Mouse (Mus musculus) embryonic facial prominence, embryonic 11.5 days (tissue): Measurements from ENCODE around the gene Ganab. TPM values are rescaled to one million over a fixed set of nuclear protein-coding genes. Genes with fewer than 3 reads are reported as not detected.
A peak's percentile ranks its signal among the peaks of the same experiment; 100 is the strongest.

Experiments
- ATAC-seq: fragments of 200-750 bp; cut with Nextera tagmentation; replicated peaks from 2 replicates; pipeline ENCODE4 v1.8.0; 2017; ENCODE audit warnings: low read depth; ENCODE audit not compliant: insufficient number of reproducible peaks, low FRiP score, low TSS enrichment
- DNase-seq: peaks from one replicate; pipeline ENCODE4 v3.0.0-alpha.2; 2015; ENCODE audit warnings: low spot score
- H3K27ac ChIP-seq: fragments of 300-500 bp; sonication (generic); replicated peaks from 2 replicates; pipeline ENCODE4 v1.5.1; 2014; ENCODE audit warnings: mild to moderate bottlenecking, low read depth, low read length, control low read depth
- H3K27me3 ChIP-seq: fragments of 300-500 bp; sonication (generic); 2 replicates; pipeline ENCODE4 v1.6.1; 2014; ENCODE audit warnings: mild to moderate bottlenecking, low read length, moderate library complexity, mixed read lengths; ENCODE audit not compliant: control insufficient read depth, insufficient read depth
- H3K36me3 ChIP-seq: fragments of 300-500 bp; sonication (generic); replicated peaks from 2 replicates; pipeline ENCODE4 v1.6.1; 2014; ENCODE audit warnings: low read depth, mild to moderate bottlenecking, low read length, moderate library complexity, mixed read lengths; ENCODE audit not compliant: control insufficient read depth, insufficient read depth
- H3K4me1 ChIP-seq: fragments of 300-500 bp; sonication (generic); 2 replicates; pipeline ENCODE4 v1.6.1; 2014; ENCODE audit warnings: low read length, mixed read lengths; ENCODE audit not compliant: control insufficient read depth, insufficient read depth
- H3K4me2 ChIP-seq: fragments of 300-500 bp; sonication (generic); 2 replicates; pipeline ENCODE4 v1.6.1; 2014; ENCODE audit warnings: low read depth, mild to moderate bottlenecking, control low read depth, low read length, moderate library complexity
- H3K4me3 ChIP-seq: fragments of 300-500 bp; sonication (generic); 2 replicates; pipeline ENCODE4 v1.5.1; 2014; ENCODE audit warnings: low read depth, low read length, control low read depth
- H3K9ac ChIP-seq: fragments of 300-500 bp; sonication (generic); replicated peaks from 2 replicates; pipeline ENCODE4 v1.6.1; 2014; ENCODE audit warnings: mild to moderate bottlenecking, control low read depth, low read length
- H3K9me3 ChIP-seq: fragments of 300-500 bp; sonication (generic); replicated peaks from 2 replicates; pipeline ENCODE4 v1.6.1; 2016; ENCODE audit warnings: mild to moderate bottlenecking, low read length, inconsistent platforms, mixed read lengths; ENCODE audit not compliant: control insufficient read depth
- WGBS: fragments of 180-500 bp; shearing (Covaris S2); extraction: QIAGEN DNeasy Blood & Tissue Kit; methylation state at CpG from one replicate; pipeline ENCODE4 v1.1.7; 2014; 5-methylcytosine and 5-hydroxymethylcytosine counted together
- polyA plus RNA-seq: library from polyadenylated mRNA; unstranded; fragments of >200 nt; fragmentation: Nextera tagmentation; extraction: Ambion mirVana; gene quantifications from 2 replicates; pipeline ENCODE4 v1.2.1, GENCODE M21; 2014

Ganab gene
- polyA plus RNA-seq, 1 experiment from 2014 or later = 97.4 TPM

- H3K4me2 ChIP-seq = no peak overlapping the region
- H3K27me3 ChIP-seq = no peaks in the 10 kb centered on the region
- DNase-seq (no peak), ATAC-seq (no peak)
- H3K27ac ChIP-seq = no peak overlapping the region
- no peaks in the 10 kb centered on the region for H3K9me3 ChIP-seq
- H3K4me1 ChIP-seq = no peaks in the 10 kb centered on the region
- H3K4me3 ChIP-seq = no peak overlapping the region
- WGBS = 93% methylated on average over 5 of the region's 5 CpGs
- peaks cover 30% of the 10 kb centered on the region for H3K36me3 ChIP-seq
- no peak overlapping the region for H3K9ac ChIP-seq
Observed at GRCm38 (mm10) chr19:8950190-8950589, 52.3 kb downstream of the Ganab start.

DNA sequence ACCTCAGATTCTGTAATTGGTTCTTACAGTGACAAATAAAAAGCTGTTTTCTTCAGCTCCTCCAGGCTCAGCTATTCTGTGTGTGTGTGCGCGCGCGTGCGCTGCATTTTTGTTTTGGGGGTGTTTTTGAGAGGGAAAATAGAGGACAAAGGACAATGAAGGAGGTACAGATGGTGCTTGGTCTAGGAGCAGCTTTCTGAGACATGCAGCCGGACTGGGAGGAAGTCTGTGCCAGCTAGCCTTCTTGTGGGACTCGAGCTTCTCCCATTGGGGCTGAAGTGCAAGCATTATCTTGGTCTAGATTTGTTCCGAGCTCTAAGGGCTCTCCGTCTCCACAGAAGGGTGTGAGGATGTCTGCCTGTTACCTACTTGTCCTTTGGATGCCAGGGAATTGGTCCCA, 54.4 kb downstream of the Ganab start:
- H3K27me3 ChIP-seq = no peaks in the 10 kb centered on the region
- ATAC-seq (no peak), DNase-seq (no peak)
- WGBS = 89% methylated on average over 9 of the region's 9 CpGs
- H3K9me3 ChIP-seq = no peaks in the 10 kb centered on the region
- H3K4me3 ChIP-seq = no peak overlapping the region
- no peaks in the 10 kb centered on the region for H3K4me1 ChIP-seq
- H3K9ac ChIP-seq = no peak overlapping the region
- peaks cover 16% of the 10 kb centered on the region for H3K36me3 ChIP-seq
- H3K27ac ChIP-seq = no peak overlapping the region
- no peak overlapping the region for H3K4me2 ChIP-seq

GRCm38 (mm10) chr19:8953135-8954039, 55.5 kb downstream of the Ganab start, which contains the start of gene Tut1:
Tut1 (plus strand) TSS chr19:8953847.
- peak; percentile 93 for ATAC-seq
- WGBS = 5% methylated on average over 46 of the region's 46 CpGs
- 0 out of 2 replicates have a peak within 1 kb of the TSS, but pooled peaks have one; percentile 22 for H3K27ac ChIP-seq
- DNase-seq = peak; percentile 98
- no peaks in the 10 kb centered on the region for H3K9me3 ChIP-seq
- no peaks in the 10 kb centered on the region for H3K27me3 ChIP-seq
- peaks cover 7% of the 10 kb centered on the region for H3K36me3 ChIP-seq
- H3K4me1 ChIP-seq = no peaks in the 10 kb centered on the region
- peak within 1 kb of the TSS; percentile 65 for H3K4me2 ChIP-seq
- H3K9ac ChIP-seq = peak within 1 kb of the TSS; percentile 82
- H3K4me3 ChIP-seq = peak within 1 kb of the TSS; percentile 76

DNA sequence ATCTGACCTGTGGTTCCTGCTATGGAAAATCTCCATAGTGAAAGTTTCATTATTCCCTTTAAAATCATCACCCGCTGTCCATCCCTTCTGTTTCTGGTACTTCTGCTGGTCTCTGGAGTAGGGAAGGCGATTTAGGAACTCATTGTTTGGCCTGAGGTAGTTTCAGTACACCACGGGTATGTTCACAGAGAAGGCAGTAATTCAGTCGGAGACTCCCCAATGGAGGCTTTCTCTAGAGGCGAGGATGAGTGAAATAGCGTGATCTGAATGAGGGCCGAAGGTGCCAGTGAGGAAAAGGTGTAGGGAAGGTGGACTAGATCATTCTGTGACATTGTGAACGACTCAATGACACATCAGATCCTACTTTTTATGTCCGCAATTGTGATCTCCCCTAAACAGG, 56.3 kb downstream of the Ganab start:
- H3K36me3 ChIP-seq = peaks cover 5% of the 10 kb centered on the region
- DNase-seq = no peak
- H3K9me3 ChIP-seq = no peaks in the 10 kb centered on the region
- peak overlapping the region; percentile 82 for H3K9ac ChIP-seq
- no peaks in the 10 kb centered on the region for H3K4me1 ChIP-seq
- peak overlapping the region; percentile 76 for H3K4me3 ChIP-seq
- H3K27ac ChIP-seq = 0 out of 2 replicates have a peak overlapping the region, but pooled peaks have one; percentile 22
- peak overlapping the region; percentile 65 for H3K4me2 ChIP-seq
- ATAC-seq = no peak
- H3K27me3 ChIP-seq = no peaks in the 10 kb centered on the region
- WGBS = 11% methylated on average over 9 of the region's 9 CpGs

- DNase-seq (no peak), ATAC-seq (no peak)
- Histone ChIP-seq H3K4me2 (no peak overlapping the region), H3K9me3 (no peaks in the 10 kb centered on the region), H3K36me3 (peaks cover 3% of the 10 kb centered on the region), H3K27me3 (no peaks in the 10 kb centered on the region), H3K9ac (no peak overlapping the region), H3K4me3 (no peak overlapping the region), H3K27ac (no peak overlapping the region), H3K4me1 (no peaks in the 10 kb centered on the region)
- 79% methylated on average over 2 of the region's 2 CpGs for WGBS
Observed at GRCm38 (mm10) chr19:8962256-8962655, 64.4 kb downstream of the Ganab start.

GRCm38 (mm10) chr19:8965075-8965474, 67.2 kb downstream of the Ganab start:
- 91% methylated on average over 11 of the region's 11 CpGs for WGBS
- no peak overlapping the region for H3K9ac ChIP-seq
- H3K36me3 ChIP-seq = peaks cover 3% of the 10 kb centered on the region
- no peaks in the 10 kb centered on the region for H3K4me1 ChIP-seq
- H3K4me2 ChIP-seq = no peak overlapping the region
- H3K4me3 ChIP-seq = no peak overlapping the region
- no peaks in the 10 kb centered on the region for H3K27me3 ChIP-seq
- no peak overlapping the region for H3K27ac ChIP-seq
- H3K9me3 ChIP-seq = no peaks in the 10 kb centered on the region
- no peak for DNase-seq
- ATAC-seq = no peak

- DNase-seq (no peak), ATAC-seq (no peak)
- 82% methylated on average over 8 of the region's 8 CpGs for WGBS
- peak overlapping the region; percentile 41; the same call in 1 of the 2 replicates for H3K4me2 ChIP-seq
- no peaks in the 10 kb centered on the region for H3K4me1 ChIP-seq
- H3K9me3 ChIP-seq = no peaks in the 10 kb centered on the region
- no peak overlapping the region for H3K27ac ChIP-seq
- no peak overlapping the region; the same call in 1 of the 2 replicates for H3K4me3 ChIP-seq
- no peaks in the 10 kb centered on the region for H3K27me3 ChIP-seq
- H3K36me3 ChIP-seq = peaks cover 3% of the 10 kb centered on the region
- peak overlapping the region; percentile 57 for H3K9ac ChIP-seq
Observed at GRCm38 (mm10) chr19:8965771-8966170, 67.9 kb downstream of the Ganab start.

DNA sequence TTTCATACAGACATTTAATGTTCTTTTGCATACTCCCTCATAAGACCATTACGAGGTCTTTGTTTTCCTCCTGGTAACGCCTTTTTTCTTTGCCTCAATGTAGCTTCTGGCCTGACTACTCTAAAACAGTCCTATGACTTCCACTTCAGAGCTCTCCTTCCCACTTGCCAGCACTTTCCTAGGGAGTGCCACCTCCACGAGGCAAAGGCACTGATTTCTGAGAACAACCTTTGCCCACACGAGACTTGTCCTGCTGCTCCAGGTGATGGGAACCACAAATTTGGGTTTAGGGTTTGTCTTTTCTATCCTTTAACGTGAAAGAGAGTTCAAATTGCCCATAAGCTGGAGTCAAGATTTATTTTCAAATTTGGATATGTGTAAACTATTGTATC, 68.3 kb downstream of the Ganab start:
- ATAC-seq (no peak), DNase-seq (no peak)
- Histone ChIP-seq H3K36me3 (peaks cover 4% of the 10 kb centered on the region), H3K27me3 (no peaks in the 10 kb centered on the region), H3K4me2 (peak overlapping the region; percentile 41), H3K4me1 (no peaks in the 10 kb centered on the region), H3K9ac (peak overlapping the region; percentile 57), H3K27ac (peak overlapping the region; percentile 78), H3K9me3 (no peaks in the 10 kb centered on the region), H3K4me3 (peak overlapping the region; percentile 59)
- WGBS = 41% methylated on average over 5 of the region's 5 CpGs
